Mouse (Mus musculus): ENCODE measurements around the gene Gm20388. TPM values are rescaled to one million over a fixed set of nuclear protein-coding genes. Genes with fewer than 3 reads are reported as not detected.

Gm20388 gene
- polyA plus RNA-seq, 1 experiment from 2014 or later, result not detected

GRCm38 (mm10) chr8:122691018-122691417 is 2780.4 kb downstream of the Gm20388 start:
- WGBS (ENCODE audit: insufficient replicate concordance), result 72% methylated on average over 6 of the region's 6 CpGs
- peak overlapping the region; percentile 60 for H3K27ac ChIP-seq
- no peak overlapping the region for H3K4me2 ChIP-seq
- H3K4me1 ChIP-seq, result peaks cover 100% of the 10 kb centered on the region
- H3K27me3 ChIP-seq (replicated peaks), result peaks cover 27% of the 10 kb centered on the region
- no peaks in the 10 kb centered on the region for H3K9me3 ChIP-seq (replicated peaks)
- H3K9ac ChIP-seq, result peak overlapping the region; percentile 5; the same call in 1 of the 2 replicates
- H3K4me3 ChIP-seq, result no peak overlapping the region
- no peak for ATAC-seq
- peaks cover 93% of the 10 kb centered on the region for H3K36me3 ChIP-seq

GRCm38 (mm10) chr8:122692152-122692551 is 2781.5 kb downstream of the Gm20388 start:
- 56% methylated on average over 8 of the region's 8 CpGs for WGBS (ENCODE audit: insufficient replicate concordance)
- Histone ChIP-seq H3K9ac (0 out of 2 replicates have a peak overlapping the region, but pooled peaks have one; percentile 14), H3K4me3 (no peak overlapping the region), H3K9me3 (replicated peaks) (no peaks in the 10 kb centered on the region), H3K4me1 (peaks cover 100% of the 10 kb centered on the region), H3K27ac (peak overlapping the region; percentile 60), H3K27me3 (replicated peaks) (peaks cover 26% of the 10 kb centered on the region; the same call in 1 of the 2 replicates), H3K4me2 (0 out of 2 replicates have a peak overlapping the region, but pooled peaks have one; percentile 82), H3K36me3 (peaks cover 85% of the 10 kb centered on the region)
- no peak for ATAC-seq

GRCm38 (mm10) chr8:122695438-122696042 is 2784.9 kb downstream of the Gm20388 start:
- ATAC-seq, result no peak
- 37% methylated on average over 7 of the region's 7 CpGs for WGBS (ENCODE audit: insufficient replicate concordance)
- H3K9ac ChIP-seq, result peak overlapping the region; percentile 80; the same call in 1 of the 2 replicates
- H3K4me3 ChIP-seq, result peak overlapping the region; percentile 70
- peaks cover 52% of the 10 kb centered on the region for H3K36me3 ChIP-seq
- H3K27me3 ChIP-seq (replicated peaks), result peaks cover 22% of the 10 kb centered on the region; the same call in 1 of the 2 replicates
- peak overlapping the region; percentile 60; the same call in 1 of the 2 replicates for H3K27ac ChIP-seq
- H3K4me1 ChIP-seq, result peaks cover 100% of the 10 kb centered on the region
- no peaks in the 10 kb centered on the region for H3K9me3 ChIP-seq (replicated peaks)
- H3K4me2 ChIP-seq, result peak overlapping the region; percentile 82

- Histone ChIP-seq H3K9me3 (replicated peaks) (no peaks in the 10 kb centered on the region), H3K4me1 (peaks cover 100% of the 10 kb centered on the region), H3K4me3 (peak overlapping the region; percentile 70), H3K9ac (peak overlapping the region; percentile 80), H3K36me3 (peaks cover 38% of the 10 kb centered on the region), H3K27me3 (replicated peaks) (peaks cover 8% of the 10 kb centered on the region; the same call in 1 of the 2 replicates), H3K27ac (peak overlapping the region; percentile 84), H3K4me2 (peak overlapping the region; percentile 82)
- 26% methylated on average over 3 of the region's 3 CpGs for WGBS (ENCODE audit: insufficient replicate concordance)
- no peak for ATAC-seq
Observed at GRCm38 (mm10) chr8:122697181-122697581, 2786.5 kb downstream of the Gm20388 start.

- Histone ChIP-seq H3K9ac (peak overlapping the region; percentile 80), H3K4me2 (peak overlapping the region; percentile 82), H3K27me3 (replicated peaks) (peaks cover 4% of the 10 kb centered on the region; the same call in 1 of the 2 replicates), H3K4me3 (peak overlapping the region; percentile 70), H3K9me3 (replicated peaks) (no peaks in the 10 kb centered on the region), H3K27ac (peak overlapping the region; percentile 84), H3K4me1 (peaks cover 100% of the 10 kb centered on the region), H3K36me3 (peaks cover 33% of the 10 kb centered on the region)
- WGBS (ENCODE audit: insufficient replicate concordance), result 20% methylated on average over 6 of the region's 6 CpGs
- ATAC-seq, result no peak
Observed at GRCm38 (mm10) chr8:122697586-122697985, 2786.9 kb downstream of the Gm20388 start.

- H3K4me1 ChIP-seq, result peaks cover 100% of the 10 kb centered on the region
- no peaks in the 10 kb centered on the region for H3K9me3 ChIP-seq (replicated peaks)
- 11% methylated on average over 5 of the region's 5 CpGs for WGBS (ENCODE audit: insufficient replicate concordance)
- H3K27me3 ChIP-seq (replicated peaks), result peaks cover 4% of the 10 kb centered on the region; the same call in 1 of the 2 replicates
- peak overlapping the region; percentile 82 for H3K4me2 ChIP-seq
- H3K36me3 ChIP-seq, result peaks cover 26% of the 10 kb centered on the region
- H3K9ac ChIP-seq, result peak overlapping the region; percentile 80
- ATAC-seq, result peak; percentile 49
- peak overlapping the region; percentile 70 for H3K4me3 ChIP-seq
- peak overlapping the region; percentile 84 for H3K27ac ChIP-seq
Observed at GRCm38 (mm10) chr8:122698254-122698768, 2787.7 kb downstream of the Gm20388 start.

- peak; percentile 79 for ATAC-seq
- Histone ChIP-seq H3K27ac (peak within 1 kb of the TSS; percentile 84), H3K4me1 (peaks cover 95% of the 10 kb centered on the region), H3K27me3 (replicated peaks) (peaks cover 4% of the 10 kb centered on the region; the same call in 1 of the 2 replicates), H3K9me3 (replicated peaks) (no peaks in the 10 kb centered on the region), H3K4me2 (peak within 1 kb of the TSS; percentile 82), H3K36me3 (peaks cover 19% of the 10 kb centered on the region), H3K9ac (peak within 1 kb of the TSS; percentile 80), H3K4me3 (peak within 1 kb of the TSS; percentile 70)
- WGBS (ENCODE audit: insufficient replicate concordance), result 11% methylated on average over 13 of the region's 13 CpGs
Observed at GRCm38 (mm10) chr8:122699005-122699492, 2788.4 kb downstream of the Gm20388 start, which contains the start of gene Cbfa2t3. Cbfa2t3 (minus strand) TSS chr8:122699109.

- Histone ChIP-seq H3K27ac (peak overlapping the region; percentile 84), H3K4me1 (peaks cover 89% of the 10 kb centered on the region), H3K9me3 (replicated peaks) (no peaks in the 10 kb centered on the region), H3K36me3 (peaks cover 3% of the 10 kb centered on the region), H3K9ac (peak overlapping the region; percentile 80), H3K27me3 (replicated peaks) (peaks cover 6% of the 10 kb centered on the region), H3K4me3 (peak overlapping the region; percentile 31), H3K4me2 (peak overlapping the region; percentile 82)
- peak; percentile 48 for ATAC-seq
- WGBS (ENCODE audit: insufficient replicate concordance), result 5% methylated on average over 13 of the region's 13 CpGs
Observed at GRCm38 (mm10) chr8:122700628-122701027, 2790.0 kb downstream of the Gm20388 start.

GRCm38 (mm10) chr8:122701441-122702185 is 2791.0 kb downstream of the Gm20388 start:
- Histone ChIP-seq H3K4me1 (peaks cover 86% of the 10 kb centered on the region), H3K27ac (peak overlapping the region; percentile 84; the same call in 1 of the 2 replicates), H3K4me2 (peak overlapping the region; percentile 82; the same call in 1 of the 2 replicates), H3K4me3 (no peak overlapping the region), H3K9ac (peak overlapping the region; percentile 80; the same call in 1 of the 2 replicates), H3K36me3 (no peaks in the 10 kb centered on the region), H3K27me3 (replicated peaks) (peaks cover 15% of the 10 kb centered on the region), H3K9me3 (replicated peaks) (no peaks in the 10 kb centered on the region)
- WGBS (ENCODE audit: insufficient replicate concordance), result 34% methylated on average over 12 of the region's 12 CpGs
- no peak for ATAC-seq

GRCm38 (mm10) chr8:122702301-122702941 is 2791.8 kb downstream of the Gm20388 start:
- peaks cover 23% of the 10 kb centered on the region for H3K27me3 ChIP-seq (replicated peaks)
- no peak for ATAC-seq
- no peak overlapping the region for H3K27ac ChIP-seq
- H3K9ac ChIP-seq, result no peak overlapping the region
- 14% methylated on average over 10 of the region's 10 CpGs for WGBS (ENCODE audit: insufficient replicate concordance)
- H3K4me1 ChIP-seq, result peaks cover 78% of the 10 kb centered on the region
- peak overlapping the region; percentile 11 for H3K4me2 ChIP-seq
- H3K36me3 ChIP-seq, result no peaks in the 10 kb centered on the region
- no peaks in the 10 kb centered on the region for H3K9me3 ChIP-seq (replicated peaks)
- H3K4me3 ChIP-seq, result no peak overlapping the region

- no peak for ATAC-seq
- Histone ChIP-seq H3K4me1 (peaks cover 73% of the 10 kb centered on the region), H3K9me3 (replicated peaks) (no peaks in the 10 kb centered on the region), H3K27ac (no peak overlapping the region), H3K36me3 (no peaks in the 10 kb centered on the region), H3K9ac (no peak overlapping the region), H3K27me3 (replicated peaks) (peaks cover 28% of the 10 kb centered on the region), H3K4me2 (no peak overlapping the region; the same call in 1 of the 2 replicates), H3K4me3 (no peak overlapping the region)
- 59% methylated on average over 6 of the region's 6 CpGs for WGBS (ENCODE audit: insufficient replicate concordance)
Observed at GRCm38 (mm10) chr8:122702957-122703356, 2792.3 kb downstream of the Gm20388 start.

All from liver, embryonic 12.5 days (tissue).